Mouse (Mus musculus) CD4-positive naive resting alpha-beta T cell, adult 76 days (primary cell): ENCODE data around the gene Gm20683. TPM values are rescaled to one million over a fixed set of nuclear protein-coding genes. Genes with fewer than 3 reads are reported as not detected.

Source experiments
- total RNA-seq: library from RNA; stranded (reverse); gene quantifications from one replicate; pipeline ENCODE4 v1.2.4, GENCODE M21; 2023

Gm20683 gene
- total RNA-seq, 1 experiment from 2014 or later: 13.2 TPM

Other genes starting within 250 kb of the Gm20683 start
- gene Gng13, start 124.6 kb downstream of the Gm20683 start, total RNA-seq: not detected
- 6.9 TPM for gene Chtf18, start 114.3 kb downstream of the Gm20683 start, total RNA-seq
- 4.1 TPM for gene Rpusd1, start 114.1 kb downstream of the Gm20683 start, total RNA-seq
- gene Mslnl, start 105.7 kb downstream of the Gm20683 start, total RNA-seq: not detected
- gene Msln, start 87.4 kb downstream of the Gm20683 start, total RNA-seq: not detected
- 20.5 TPM for gene Narfl, start 68.0 kb downstream of the Gm20683 start, total RNA-seq
- gene Haghl, start 56.1 kb downstream of the Gm20683 start, total RNA-seq: 19.6 TPM
- gene Ccdc78, start 55.2 kb downstream of the Gm20683 start, total RNA-seq: not detected
- 53.8 TPM for gene Fam173a, start 48.9 kb downstream of the Gm20683 start, total RNA-seq
- gene AC134908.4, start 46.1 kb downstream of the Gm20683 start, total RNA-seq: not detected
- 19.9 TPM for gene Metrn, start 44.6 kb downstream of the Gm20683 start, total RNA-seq
- gene Fbxl16, start 32.7 kb downstream of the Gm20683 start, total RNA-seq: not detected
- gene Wdr24, start 18.1 kb downstream of the Gm20683 start, total RNA-seq: 16.9 TPM
- gene Jmjd8, start 12.9 kb downstream of the Gm20683 start, total RNA-seq: 26.5 TPM
- gene Stub1, start 8.4 kb downstream of the Gm20683 start, total RNA-seq: 49.0 TPM
- gene Rhbdl1, start 4.5 kb downstream of the Gm20683 start, total RNA-seq: 5.6 TPM
- gene Rhot2, start 3.1 kb upstream of the Gm20683 start, total RNA-seq: 66.5 TPM
- 27.2 TPM for gene Wdr90, start 19.7 kb upstream of the Gm20683 start, total RNA-seq
- gene Mcrip2, start 27.0 kb upstream of the Gm20683 start, total RNA-seq: 6.3 TPM
- gene Mettl26, start 33.3 kb upstream of the Gm20683 start, total RNA-seq: 20.1 TPM
- gene Wfikkn1, start 39.1 kb upstream of the Gm20683 start, total RNA-seq: 7.4 TPM
- 19.1 TPM for gene Rab40c, start 78.0 kb upstream of the Gm20683 start, total RNA-seq
- gene Pigq, start 103.2 kb upstream of the Gm20683 start, total RNA-seq: 51.5 TPM
- gene Nhlrc4, start 103.2 kb upstream of the Gm20683 start, total RNA-seq: not detected
- 0.21 TPM for gene A930017K11Rik, start 110.8 kb upstream of the Gm20683 start, total RNA-seq
- 33.7 TPM for gene Capn15, start 144.0 kb upstream of the Gm20683 start, total RNA-seq
- 18.5 TPM for gene Rab11fip3, start 227.8 kb upstream of the Gm20683 start, total RNA-seq
- 5.0 TPM for gene Decr2, start 248.6 kb upstream of the Gm20683 start, total RNA-seq